Mouse (Mus musculus) heart, postnatal 0 days (tissue): Measurements from ENCODE around the gene Oaf. TPM values are rescaled to one million over a fixed set of nuclear protein-coding genes. Genes with fewer than 3 reads are reported as not detected.

Experiments used
- ATAC-seq: fragments of 200-750 bp; cut with Nextera tagmentation; 2 replicates; pipeline ENCODE4 v1.8.0; 2017; ENCODE audit warnings: low read depth, moderate number of reproducible peaks, moderate library complexity; ENCODE audit not compliant: insufficient read depth
- DNase-seq: peaks from one replicate; pipeline ENCODE4 v3.0.0-alpha.2; 2016; ENCODE audit warnings: low spot score
- H3K27ac ChIP-seq: fragments of 300-500 bp; sonication (generic); 2 replicates; pipeline ENCODE4 v1.5.1; 2014; ENCODE audit warnings: low read depth, mild to moderate bottlenecking
- H3K27me3 ChIP-seq: fragments of 300-500 bp; sonication (generic); 2 replicates; pipeline ENCODE4 v1.6.1; 2014; ENCODE audit warnings: low read length, mixed read lengths; ENCODE audit not compliant: control insufficient read depth, insufficient read depth
- H3K36me3 ChIP-seq: fragments of 300-500 bp; sonication (generic); replicated peaks from 2 replicates; pipeline ENCODE4 v1.6.1; 2014; ENCODE audit warnings: low read length, mixed read lengths; ENCODE audit not compliant: control insufficient read depth, insufficient read depth
- H3K4me1 ChIP-seq: fragments of 300-500 bp; sonication (generic); 2 replicates; pipeline ENCODE4 v1.6.1; 2014; ENCODE audit warnings: antibody characterized with exemption; ENCODE audit not compliant: control insufficient read depth, insufficient read depth
- H3K4me2 ChIP-seq: fragments of 300-500 bp; sonication (generic); 2 replicates; pipeline ENCODE4 v1.6.1; 2014; ENCODE audit warnings: low read depth, mild to moderate bottlenecking, low read length, moderate library complexity
- H3K4me3 ChIP-seq: fragments of 300-500 bp; sonication (generic); 2 replicates; pipeline ENCODE4 v1.5.1; 2014; ENCODE audit warnings: low read depth, low read length
- H3K9ac ChIP-seq: fragments of 300-500 bp; sonication (generic); replicated peaks from 2 replicates; pipeline ENCODE4 v1.6.1; 2014; ENCODE audit warnings: low read depth, low read length, mixed read lengths
- H3K9me3 ChIP-seq: fragments of 300-500 bp; sonication (generic); replicated peaks from 2 replicates; pipeline ENCODE4 v1.6.1; 2016; ENCODE audit warnings: low read length; ENCODE audit not compliant: control insufficient read depth
- CTCF ChIP-seq: IDR thresholded peaks from 2 replicates; pipeline ENCODE4 v1.5.1; 2016; ENCODE audit warnings: antibody characterized with exemption, control low read depth, low read depth
- EP300 ChIP-seq: IDR thresholded peaks from 2 replicates; pipeline ENCODE4 v1.6.1; 2016; ENCODE audit warnings: antibody characterized with exemption, low read depth
- WGBS: fragments of 180-500 bp; shearing (Covaris S2); extraction: QIAGEN DNeasy Blood & Tissue Kit; methylation state at CpG from one replicate; pipeline ENCODE4 v1.1.7; 2014; 5-methylcytosine and 5-hydroxymethylcytosine counted together
- polyA plus RNA-seq: library from polyadenylated mRNA; unstranded; fragments of >200 nt; fragmentation: Nextera tagmentation; extraction: Ambion mirVana; gene quantifications from 2 replicates; pipeline ENCODE4 v1.2.1, GENCODE M21; 2015
- total RNA-seq: library from RNA; depleted of rRNA; stranded (reverse); fragments of >200 nt; gene quantifications from 2 replicates; pipeline ENCODE4 v1.2.3, GENCODE M21; 2014; ENCODE audit warnings: low replicate concordance

Gene Oaf
- total and polyA plus RNA-seq, 2 experiments from 2014 or later: 22.4 to 26.6 TPM

DNA sequence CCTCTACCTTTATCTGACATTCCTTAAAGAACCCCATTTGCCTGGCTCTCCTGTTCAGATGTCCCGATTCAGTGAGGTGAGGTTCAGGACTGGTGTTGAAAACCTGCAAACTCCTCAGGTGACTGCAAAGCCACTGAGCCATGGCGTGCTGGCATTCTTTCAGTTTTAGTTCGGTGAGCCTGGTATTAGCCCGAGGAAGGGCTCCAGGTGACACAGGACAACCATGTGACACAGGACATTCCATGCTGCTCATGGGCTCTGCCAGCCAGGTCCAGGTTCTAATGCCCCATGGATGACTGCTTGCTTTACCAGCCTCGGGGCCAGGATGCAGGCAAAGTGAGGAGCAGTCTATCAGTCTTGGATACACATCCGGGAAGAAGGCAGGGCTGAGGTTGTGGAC lies 4.4 kb downstream of the Oaf start:
- Histone ChIP-seq H3K4me2 (no peak overlapping the region), H3K27me3 (no peaks in the 10 kb centered on the region)
- 70% methylated on average over 6 of the region's 6 CpGs for WGBS

DNA sequence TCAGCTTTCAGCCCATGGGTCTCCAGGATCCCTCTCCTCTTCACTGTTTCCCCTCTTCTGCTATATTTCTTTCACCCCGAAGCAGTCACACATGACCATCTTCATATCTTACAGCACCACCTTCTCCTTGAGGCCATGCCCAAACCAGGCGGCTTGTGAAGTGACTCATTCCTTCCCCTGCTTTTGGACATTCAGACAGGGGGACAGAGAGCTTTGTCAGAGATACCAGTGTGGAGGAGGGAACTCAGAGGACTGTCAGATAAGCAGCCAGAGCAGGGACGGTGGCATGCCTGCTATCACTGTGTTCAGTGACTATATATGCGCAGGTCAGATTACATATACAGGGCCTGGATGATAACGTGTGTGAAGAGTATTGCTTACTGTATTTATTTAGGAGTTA lies 5.2 kb downstream of the Oaf start:
- no peaks in the 10 kb centered on the region for H3K36me3 ChIP-seq
- ATAC-seq (no peak), DNase-seq (peak; percentile 36)
- no peaks in the 10 kb centered on the region for H3K9me3 ChIP-seq
- H3K27ac ChIP-seq: no peak overlapping the region
- 20% methylated on average over 5 of the region's 5 CpGs for WGBS
- no peaks in the 10 kb centered on the region for H3K27me3 ChIP-seq
- TF ChIP-seq EP300 (no peak), CTCF (no peak)
- no peak overlapping the region for H3K9ac ChIP-seq
- H3K4me3 ChIP-seq: no peak overlapping the region
- H3K4me1 ChIP-seq: peaks cover 26% of the 10 kb centered on the region
- no peak overlapping the region for H3K4me2 ChIP-seq

More for the DNA sequence above, 4.4 kb downstream of the Oaf start:
- peaks cover 30% of the 10 kb centered on the region for H3K4me1 ChIP-seq
- no peaks in the 10 kb centered on the region for H3K9me3 ChIP-seq
- no peak overlapping the region for H3K27ac ChIP-seq
- no peak for ATAC-seq
- no peak for TF ChIP-seq CTCF
- TF ChIP-seq EP300: no peak
- H3K36me3 ChIP-seq: no peaks in the 10 kb centered on the region
- no peak overlapping the region for H3K9ac ChIP-seq
- no peak for DNase-seq
- H3K4me3 ChIP-seq: no peak overlapping the region

DNA sequence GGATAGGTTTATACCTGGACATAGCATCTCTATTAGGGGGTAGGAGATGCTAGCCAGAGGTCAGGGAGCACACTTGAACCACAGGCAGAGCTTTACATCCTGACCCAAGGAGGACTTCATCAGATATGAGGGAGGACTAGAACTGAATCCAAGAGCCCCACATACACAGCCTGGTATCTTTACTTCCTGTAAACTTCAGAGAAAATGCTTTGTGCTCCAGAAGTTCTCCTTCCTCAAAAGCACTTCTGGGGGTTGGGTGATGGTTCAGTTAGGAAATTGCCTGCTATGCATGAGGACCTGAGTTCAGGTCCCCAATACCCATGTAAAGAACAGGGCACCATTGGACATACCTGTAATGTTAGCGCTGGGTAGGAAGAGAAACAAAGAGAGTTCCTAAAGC lies 6.2 kb downstream of the Oaf start:
- no peaks in the 10 kb centered on the region for H3K36me3 ChIP-seq
- no peaks in the 10 kb centered on the region for H3K27me3 ChIP-seq
- no peak for TF ChIP-seq CTCF
- H3K27ac ChIP-seq: no peak overlapping the region
- H3K4me2 ChIP-seq: no peak overlapping the region
- no peak overlapping the region for H3K9ac ChIP-seq
- no peak overlapping the region for H3K4me3 ChIP-seq
- ATAC-seq (no peak), DNase-seq (no peak)
- WGBS: 100% methylated on average over 1 of the region's 1 CpGs
- H3K4me1 ChIP-seq: peaks cover 26% of the 10 kb centered on the region
- H3K9me3 ChIP-seq: no peaks in the 10 kb centered on the region

DNA sequence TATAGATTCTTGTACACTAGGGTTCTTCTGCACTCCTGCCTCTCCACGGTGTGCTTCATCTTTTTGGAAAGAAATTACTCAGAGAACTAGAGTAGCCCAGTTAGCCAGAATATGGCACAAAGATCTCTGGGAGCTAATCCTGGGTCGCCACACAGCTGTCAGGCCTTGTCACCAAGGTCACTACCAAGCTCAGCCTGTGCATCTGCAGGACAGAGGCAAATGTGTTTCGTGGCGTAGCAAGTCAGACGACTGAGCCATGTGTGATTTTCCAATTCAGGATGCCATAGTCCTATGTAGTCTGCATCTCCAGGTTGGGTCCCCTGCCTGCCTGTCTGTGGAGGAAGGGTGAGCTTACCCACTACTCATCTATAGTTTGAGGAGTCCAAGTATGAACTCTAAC lies 6.7 kb downstream of the Oaf start:
- H3K27me3 ChIP-seq: no peaks in the 10 kb centered on the region
- H3K27ac ChIP-seq: no peak overlapping the region
- TF ChIP-seq EP300 (no peak), CTCF (no peak)
- WGBS: 64% methylated on average over 5 of the region's 5 CpGs
- DNase-seq (no peak), ATAC-seq (no peak)
- no peaks in the 10 kb centered on the region for H3K9me3 ChIP-seq
- no peak overlapping the region for H3K4me3 ChIP-seq
- no peak overlapping the region for H3K9ac ChIP-seq
- H3K36me3 ChIP-seq: no peaks in the 10 kb centered on the region
- peaks cover 26% of the 10 kb centered on the region for H3K4me1 ChIP-seq
- no peak overlapping the region for H3K4me2 ChIP-seq

DNA sequence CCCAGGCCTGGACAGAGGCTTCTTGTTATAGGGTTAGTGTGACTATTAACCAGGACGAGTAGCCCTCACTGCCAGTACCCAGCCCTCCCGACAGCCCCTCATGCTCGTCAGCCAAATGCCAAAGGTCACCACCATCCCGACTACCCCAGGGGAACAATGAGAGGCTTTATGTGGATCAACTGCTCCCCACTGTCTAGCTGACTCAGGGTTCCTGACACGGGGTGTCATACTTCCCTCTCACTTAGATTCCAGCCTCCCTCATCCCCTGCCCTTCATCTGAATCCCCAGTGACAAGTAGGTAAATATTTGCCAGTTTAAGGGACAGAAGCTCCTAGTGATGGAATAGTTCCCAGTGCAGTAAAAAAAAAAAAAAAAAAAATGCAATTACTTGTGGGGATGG lies 7.4 kb downstream of the Oaf start:
- WGBS: 44% methylated on average over 5 of the region's 5 CpGs

DNA sequence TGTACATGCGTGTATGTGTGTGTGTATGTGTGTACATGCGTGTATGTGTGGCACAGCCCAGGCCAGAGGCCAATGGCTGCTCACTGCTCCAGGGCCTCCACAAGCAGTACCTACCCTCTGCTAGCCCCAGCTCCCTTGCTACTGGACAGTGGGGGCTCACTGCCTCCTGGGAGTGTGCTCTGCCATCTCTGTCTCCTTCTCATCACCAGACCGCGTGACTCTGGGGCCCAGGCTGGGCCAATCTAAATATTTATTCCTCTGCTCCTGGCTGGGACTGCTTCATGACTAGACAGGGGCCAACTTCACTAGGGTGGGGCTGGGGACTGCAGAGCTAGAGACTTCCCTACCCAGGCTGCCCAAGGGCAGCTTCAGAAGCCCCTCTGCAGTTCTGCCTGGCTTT lies 7.9 kb downstream of the Oaf start:
- DNase-seq (peak; percentile 35), ATAC-seq (peak; percentile 62)
- Histone ChIP-seq H3K4me2 (no peak overlapping the region), H3K9ac (no peak overlapping the region), H3K36me3 (no peaks in the 10 kb centered on the region), H3K4me3 (no peak overlapping the region), H3K27ac (peak overlapping the region; percentile 25; the same call in 1 of the 2 replicates), H3K9me3 (no peaks in the 10 kb centered on the region), H3K4me1 (peaks cover 26% of the 10 kb centered on the region), H3K27me3 (no peaks in the 10 kb centered on the region)
- 57% methylated on average over 4 of the region's 4 CpGs for WGBS
- no peak for TF ChIP-seq CTCF
- TF ChIP-seq EP300: no peak

More for the DNA sequence above, 7.4 kb downstream of the Oaf start:
- Histone ChIP-seq H3K4me2 (no peak overlapping the region), H3K4me1 (peaks cover 26% of the 10 kb centered on the region), H3K4me3 (no peak overlapping the region), H3K27ac (0 out of 2 replicates have a peak overlapping the region, but pooled peaks have one; percentile 25), H3K36me3 (no peaks in the 10 kb centered on the region), H3K27me3 (no peaks in the 10 kb centered on the region), H3K9me3 (no peaks in the 10 kb centered on the region), H3K9ac (no peak overlapping the region)
- TF ChIP-seq CTCF (no peak), EP300 (no peak)
- DNase-seq (no peak), ATAC-seq (no peak)
